Mouse (Mus musculus): ENCODE results near the gene Foxp1.

Gene Foxp1

DNA sequence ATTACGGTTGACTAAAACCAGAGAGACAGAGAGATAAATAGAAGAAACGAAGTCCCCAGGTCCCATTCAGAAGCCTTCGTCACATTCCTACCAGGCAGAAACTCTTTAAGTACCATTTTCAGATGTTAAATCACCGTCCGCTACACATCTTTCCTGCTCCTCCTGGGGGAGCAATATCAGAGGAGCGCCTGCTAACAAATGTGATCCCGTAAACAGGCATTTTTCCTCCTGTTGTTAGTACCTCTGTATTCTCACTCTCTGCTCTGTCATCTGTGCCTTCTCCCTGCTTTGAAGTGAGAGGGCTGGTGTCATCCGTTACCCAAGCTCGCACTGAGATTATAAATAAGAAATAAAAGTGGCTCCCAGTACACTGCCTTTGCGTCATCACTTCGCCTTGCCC is 384.5 kb downstream of the Foxp1 start:
- no peak for DNase-seq (ENCODE audit: low spot score in 2 of 2)

DNA sequence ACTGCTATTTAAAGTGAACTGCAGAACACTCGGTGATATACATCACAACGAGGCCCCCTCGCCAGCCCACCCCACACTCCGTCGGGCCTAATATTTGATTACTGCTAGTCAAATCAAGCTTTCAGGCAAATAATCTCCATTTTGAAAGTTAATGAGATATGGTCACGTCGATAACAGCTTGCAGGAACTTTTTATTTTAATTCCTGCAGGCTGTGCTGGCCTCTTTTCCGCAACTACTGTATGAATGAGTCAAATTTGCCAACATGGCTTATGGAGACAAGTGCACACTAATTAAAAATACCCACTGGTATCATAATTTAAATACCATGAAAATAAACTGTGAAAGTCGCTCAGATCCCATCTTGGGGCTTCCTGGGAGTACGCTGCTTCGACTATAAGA is 385.4 kb downstream of the Foxp1 start:
- no peak for DNase-seq (ENCODE audit: low spot score in 2 of 2)

DNA sequence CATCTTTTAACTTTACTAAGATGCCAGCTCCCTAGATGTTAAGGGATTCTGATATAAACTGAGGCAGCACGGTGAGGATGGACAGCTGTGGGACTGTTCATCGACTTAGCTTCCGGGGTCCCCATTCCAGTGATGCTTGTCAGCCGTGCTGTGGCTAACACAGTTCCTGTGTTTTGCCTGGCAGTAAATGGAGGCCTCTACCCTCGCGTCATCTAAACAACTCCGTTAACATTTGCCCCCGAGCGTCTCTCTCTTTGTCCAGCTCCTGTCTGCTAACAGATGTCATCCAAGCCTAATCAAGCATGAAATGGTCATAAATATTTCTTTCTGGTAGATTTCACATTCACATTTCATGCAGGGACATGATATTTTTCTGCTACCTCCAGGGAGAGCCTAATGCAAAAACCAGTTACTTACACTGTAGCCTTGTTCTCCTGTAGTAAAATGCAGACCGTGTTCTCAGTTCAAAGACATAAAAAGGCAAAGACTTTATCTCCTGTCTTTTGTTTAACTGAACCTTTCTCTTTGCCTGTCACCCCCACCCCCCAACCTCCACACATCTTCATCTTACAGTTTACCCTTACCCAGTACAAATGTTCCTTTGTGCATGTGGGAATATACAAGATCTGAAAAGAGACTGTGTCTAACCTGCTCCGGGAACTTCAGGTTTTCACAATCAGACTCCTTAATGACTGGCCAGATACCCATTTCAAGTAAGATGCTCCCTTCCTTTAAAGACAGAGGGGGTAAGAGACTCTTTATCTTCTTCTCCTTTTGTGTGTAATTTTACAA is 386.4 kb downstream of the Foxp1 start:
- DNase-seq (ENCODE audit: low spot score in 2 of 2), result no peak

DNA sequence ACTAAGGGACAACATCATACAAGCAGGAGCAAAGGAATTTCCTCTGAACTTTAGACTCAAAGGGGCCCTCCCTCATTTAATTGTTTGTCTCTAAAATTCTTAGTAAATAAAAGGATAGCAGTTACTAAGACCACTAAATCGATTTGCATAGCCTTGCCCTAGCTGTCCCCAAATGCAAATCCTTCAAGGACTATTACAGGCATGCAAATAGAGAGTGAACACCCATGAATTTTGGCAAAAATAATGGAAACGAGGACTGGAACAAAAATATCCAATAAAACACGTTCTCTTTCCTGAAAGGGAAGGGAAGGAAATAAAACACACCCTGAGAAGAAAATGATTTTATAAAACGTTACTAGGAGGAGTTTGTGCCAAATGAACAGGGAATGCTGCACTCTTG is 390.7 kb downstream of the Foxp1 start:
- DNase-seq (ENCODE audit: low spot score in 2 of 2), result no peak

DNA sequence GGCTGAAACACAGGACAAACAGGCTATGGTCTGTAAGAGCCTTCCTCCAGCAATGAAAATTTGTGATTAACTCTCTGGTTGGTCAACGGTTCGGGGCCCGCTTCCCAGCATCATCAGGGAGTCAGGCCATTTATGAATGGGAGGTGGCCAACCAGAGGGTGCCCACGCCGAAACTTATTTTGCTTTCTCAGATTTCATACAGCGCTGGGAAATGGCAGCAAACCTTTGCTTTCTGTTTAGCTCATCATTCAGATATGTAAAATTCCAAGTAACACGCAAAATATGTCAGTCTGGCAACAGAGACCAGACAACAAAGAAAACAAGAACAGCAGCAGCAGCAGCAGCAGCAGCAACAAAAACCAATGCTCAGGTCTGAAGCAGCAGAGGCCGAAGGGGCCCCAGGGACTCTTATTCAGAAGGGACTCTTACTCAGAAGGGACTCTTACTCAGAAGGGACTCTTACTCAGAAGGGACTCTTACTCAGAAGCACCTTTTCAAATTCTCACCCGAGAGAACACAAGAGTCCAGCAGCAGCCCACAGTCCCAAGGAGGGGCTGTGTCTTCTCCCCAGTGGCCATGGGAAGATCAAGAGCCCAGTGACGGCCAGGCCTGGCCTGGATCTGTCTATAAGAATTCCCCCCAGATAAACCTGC is 391.6 kb downstream of the Foxp1 start:
- no peak for DNase-seq (ENCODE audit: low spot score in 2 of 2)

DNA sequence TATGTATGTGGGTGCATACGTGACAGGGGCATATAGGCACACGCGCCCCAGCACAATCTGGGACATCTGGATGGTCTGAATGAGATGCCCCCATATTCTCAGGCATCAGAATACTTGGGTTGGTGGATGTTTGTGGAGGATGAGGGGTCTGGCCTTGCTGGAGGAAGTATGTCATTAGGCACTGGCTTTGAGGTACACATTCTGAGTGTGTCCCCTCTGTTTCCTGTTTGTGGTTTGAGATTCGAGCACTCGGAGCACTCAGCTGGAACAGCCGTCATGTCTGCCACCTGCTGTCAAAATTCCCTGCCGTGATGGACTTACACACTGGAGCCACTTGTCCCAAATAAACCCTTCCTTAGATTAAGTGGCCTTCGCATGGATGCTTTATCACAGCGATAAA is 395.8 kb downstream of the Foxp1 start:
- no peak for DNase-seq (ENCODE audit: low spot score in 2 of 2)

DNA sequence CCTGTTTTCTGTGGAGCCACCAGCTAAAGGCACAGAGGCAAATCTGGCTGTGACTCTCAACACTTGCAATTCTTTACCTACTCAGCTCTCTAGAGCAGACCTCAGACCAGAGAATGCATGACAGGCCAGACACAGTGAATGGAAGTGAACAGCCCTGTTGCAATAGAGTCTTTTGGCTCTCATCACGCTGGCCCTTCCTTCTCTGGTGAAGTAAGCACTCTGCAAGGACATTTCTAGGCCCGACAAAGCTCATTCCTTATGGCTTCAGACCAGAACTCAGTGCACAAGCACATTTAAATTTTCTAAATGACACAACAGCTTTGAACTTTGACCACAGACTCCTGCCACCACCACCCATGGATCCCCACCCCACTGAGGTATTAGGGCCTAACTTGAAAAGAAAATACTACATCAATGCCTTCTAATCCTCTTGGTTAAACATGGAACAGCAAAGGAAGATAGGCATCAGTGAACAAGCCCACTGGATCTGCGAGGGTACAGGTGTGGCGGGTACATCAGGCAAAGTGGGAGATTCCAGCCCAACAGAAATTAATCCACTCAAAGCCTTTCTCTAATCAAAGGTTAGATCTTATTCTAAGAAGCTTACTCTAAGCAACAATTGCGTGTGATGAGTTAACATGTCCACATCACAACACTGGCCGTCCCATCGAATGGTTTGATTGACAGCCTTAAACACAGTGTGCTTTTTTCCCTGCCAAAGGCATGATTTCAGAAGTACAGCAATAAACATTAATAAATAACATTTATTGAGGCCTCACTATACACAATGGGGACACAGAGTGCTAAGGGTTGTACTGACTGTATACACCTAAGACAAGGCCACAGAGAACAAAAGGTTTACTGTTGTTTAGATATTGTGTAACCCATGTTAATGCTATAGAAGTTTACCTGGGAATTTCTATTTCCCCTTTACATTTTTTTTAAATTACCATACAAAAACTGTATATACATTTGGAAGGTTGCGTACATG is 401.4 kb downstream of the Foxp1 start:
- no peak for DNase-seq (ENCODE audit: low spot score in 2 of 2)

DNA sequence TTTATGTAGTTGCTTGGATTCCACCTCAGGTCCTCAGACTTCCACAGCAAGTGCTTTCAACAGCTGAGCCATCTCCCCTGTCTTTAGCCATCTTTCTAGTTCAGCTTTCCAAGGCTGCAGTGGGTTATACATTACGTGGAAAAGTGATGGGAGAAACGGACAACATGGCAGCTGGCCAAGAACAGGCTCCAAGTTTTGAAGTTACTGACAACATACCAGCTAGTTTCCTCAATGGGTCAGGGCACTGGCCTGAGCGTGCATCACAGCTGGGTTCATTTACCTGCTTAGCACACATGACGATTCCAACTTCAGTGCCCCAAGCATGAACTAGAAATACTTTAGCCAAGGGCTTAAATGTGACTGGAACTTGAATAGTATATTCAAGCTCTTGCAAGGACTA is 404.0 kb downstream of the Foxp1 start:
- DNase-seq (ENCODE audit: low spot score in 2 of 2), result no peak

DNA sequence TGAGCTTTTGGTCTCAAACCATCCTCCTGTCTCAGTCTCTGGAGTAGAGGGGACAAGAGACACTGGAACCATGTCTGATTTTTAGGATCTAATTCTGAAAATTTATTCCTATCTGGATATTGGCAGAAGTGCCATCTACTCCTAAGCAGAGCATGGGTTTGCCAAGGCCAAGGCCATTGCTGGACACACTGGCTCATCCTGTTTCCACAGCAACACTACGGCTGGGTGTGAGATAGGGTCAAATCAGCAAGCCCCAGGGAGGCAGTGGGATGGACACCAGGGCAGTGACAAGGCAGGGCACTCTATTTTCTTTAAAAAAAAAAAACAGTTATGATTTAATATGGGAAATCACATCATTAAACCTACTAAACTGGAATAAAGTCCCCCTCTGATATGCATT is 405.1 kb downstream of the Foxp1 start:
- DNase-seq (ENCODE audit: low spot score in 2 of 2), result no peak

DNA sequence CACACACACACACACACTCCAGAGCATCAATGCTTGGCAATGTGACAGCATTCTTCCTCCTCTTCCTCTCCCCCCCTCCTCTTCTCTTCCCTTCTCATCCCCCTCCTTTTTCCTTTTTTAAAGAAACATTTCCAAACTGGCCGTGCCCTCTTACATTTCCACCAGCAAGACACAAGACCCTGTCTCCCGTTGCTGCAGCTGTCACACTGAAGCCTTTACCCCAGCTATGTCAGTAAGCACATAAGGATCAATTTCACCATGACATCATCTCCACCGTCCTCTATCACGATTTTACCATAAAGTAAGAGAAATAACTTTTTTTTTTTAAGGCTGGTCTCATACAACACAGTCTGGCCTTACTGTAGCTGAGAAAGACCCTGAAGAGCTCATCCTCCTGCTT is 410.7 kb downstream of the Foxp1 start:
- no peak for DNase-seq (ENCODE audit: low spot score in 2 of 2)

DNA sequence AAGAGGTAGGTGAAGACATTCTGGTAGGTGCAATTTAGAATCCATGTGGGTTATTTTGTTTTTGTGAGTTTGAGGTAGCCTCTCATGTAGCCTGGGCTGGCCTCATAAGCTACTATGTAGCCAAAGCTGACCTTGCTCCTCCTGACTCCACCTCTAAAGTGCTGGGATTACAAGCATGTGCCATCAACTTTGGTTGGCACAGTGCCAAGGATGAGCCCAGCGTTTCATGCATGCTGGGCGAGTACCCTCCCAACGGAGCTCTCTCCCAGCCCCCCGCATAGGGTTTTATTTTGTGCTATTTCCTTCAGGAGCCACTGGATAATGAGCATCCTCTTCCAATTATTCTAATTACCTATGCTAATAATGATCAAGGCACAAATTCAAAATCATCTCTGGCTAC is 414.1 kb downstream of the Foxp1 start:
- DNase-seq (ENCODE audit: low spot score in 2 of 2), result no peak

DNA sequence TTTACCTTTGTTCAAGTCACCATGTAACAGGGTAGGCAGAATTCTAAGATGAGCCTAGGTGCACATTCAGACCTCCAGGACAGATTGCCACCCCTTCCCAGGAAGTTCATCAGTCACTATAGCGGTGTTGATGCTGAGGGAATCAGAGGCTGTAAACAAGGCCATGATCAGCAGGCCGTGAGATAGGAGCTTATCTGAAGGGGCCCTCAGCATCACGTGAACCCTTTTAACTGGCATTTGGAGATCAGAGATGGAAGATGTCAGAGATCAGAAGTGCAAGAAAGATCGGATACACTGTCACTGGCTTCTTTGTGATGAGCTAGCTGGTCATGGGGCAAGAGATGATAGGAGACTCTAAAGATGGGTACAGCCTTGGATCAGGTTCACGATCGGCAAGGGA is 414.8 kb downstream of the Foxp1 start:
- DNase-seq (ENCODE audit: low spot score in 2 of 2), result no peak

DNA sequence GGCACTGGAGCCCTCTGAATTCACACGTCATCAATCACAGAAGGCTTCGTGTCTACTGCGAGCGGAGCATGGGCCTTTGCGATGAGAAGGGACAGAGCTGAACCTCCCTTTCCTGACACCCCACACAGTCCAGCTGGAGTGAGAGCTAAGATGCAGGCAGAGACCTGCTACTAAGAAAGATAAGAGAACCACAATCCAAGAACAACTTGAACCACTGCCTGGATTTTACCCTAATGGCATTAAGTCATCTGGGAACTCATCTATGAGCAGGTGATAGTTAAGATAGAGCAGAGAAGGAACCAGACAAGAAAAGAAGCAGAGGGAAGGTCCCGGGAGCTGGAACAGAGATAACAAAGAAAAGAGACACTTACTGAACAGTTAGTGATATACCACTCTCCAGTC is 415.4 kb downstream of the Foxp1 start:
- DNase-seq (ENCODE audit: low spot score in 2 of 2), result no peak

DNA sequence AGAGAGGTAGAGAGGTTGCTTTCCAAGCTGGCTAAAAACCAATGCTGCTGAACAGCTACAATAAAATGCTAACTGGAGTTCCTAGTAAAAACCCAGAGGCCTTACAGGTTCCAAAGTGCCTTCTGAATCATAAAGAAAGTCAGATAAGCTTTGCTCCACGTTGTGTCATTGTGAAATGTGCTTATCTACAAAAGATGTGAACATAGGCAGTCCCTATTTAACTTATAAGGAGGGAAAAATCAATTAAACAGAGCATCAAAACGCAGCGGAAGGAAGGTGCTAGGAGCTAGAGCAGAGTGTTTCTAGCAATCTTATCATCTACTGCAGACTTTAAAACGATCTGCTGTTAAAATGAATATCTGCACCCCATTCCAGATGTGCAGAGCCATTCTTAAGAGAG is 416.5 kb downstream of the Foxp1 start:
- DNase-seq (ENCODE audit: low spot score in 2 of 2), result no peak

DNA sequence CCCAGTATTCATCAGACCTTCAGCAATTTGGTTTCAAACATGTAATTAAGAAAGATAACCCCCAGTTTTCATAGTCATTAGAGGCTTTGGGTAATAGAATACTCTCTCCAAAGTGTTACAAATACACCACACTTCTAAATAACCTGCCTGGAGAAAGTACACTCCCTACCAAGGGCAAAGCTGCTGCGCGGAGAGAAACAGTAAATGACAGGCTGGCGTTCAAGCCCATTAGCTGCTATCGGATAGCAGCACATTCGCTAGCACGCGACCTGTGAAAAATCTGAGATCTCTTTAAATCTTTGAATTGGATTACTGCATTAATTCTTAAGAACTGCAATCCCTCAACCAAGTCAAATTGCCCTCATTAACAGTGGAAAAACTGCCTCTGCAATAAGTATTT is 418.1 kb downstream of the Foxp1 start:
- no peak for DNase-seq (ENCODE audit: low spot score in 2 of 2)

DNA sequence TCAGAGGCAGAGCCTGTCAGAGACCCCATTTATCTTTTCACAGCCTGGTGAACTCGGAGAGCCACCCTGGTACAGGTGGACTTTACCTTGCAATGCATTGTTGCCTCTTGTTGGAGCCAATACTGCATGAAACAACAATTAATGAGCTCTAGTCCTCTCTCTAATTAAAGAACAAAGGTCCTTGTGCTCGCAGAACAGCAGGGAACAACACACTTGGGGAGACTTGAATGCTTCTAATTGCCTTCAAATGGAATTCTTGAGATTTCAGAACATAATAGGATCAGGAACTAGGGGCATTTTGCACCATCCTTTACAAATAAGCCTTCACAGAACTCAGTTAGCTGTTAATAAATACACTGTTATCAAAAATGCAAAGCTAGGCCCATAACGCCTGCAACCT is 418.6 kb downstream of the Foxp1 start:
- no peak for DNase-seq (ENCODE audit: low spot score in 2 of 2)

DNA sequence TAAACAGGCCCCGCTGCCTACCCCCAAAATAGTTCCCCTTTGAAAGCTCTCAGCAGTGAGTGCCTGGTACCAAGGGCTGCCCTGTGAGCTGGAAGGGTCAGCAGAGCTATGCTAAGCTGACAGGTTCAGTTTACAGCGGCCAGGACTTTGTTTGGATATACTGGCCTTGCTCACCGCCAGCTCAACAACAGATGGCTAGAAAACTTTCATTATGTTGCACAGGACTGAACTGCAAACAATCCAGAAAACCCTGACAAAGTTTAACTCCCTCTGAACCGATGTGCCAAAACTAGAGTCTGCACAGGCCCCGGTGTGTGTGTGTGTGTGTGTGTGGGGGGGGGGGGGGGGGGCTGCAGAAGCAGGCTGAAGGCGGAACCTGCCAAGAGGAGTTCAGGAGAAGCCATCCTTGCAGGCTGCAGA is 421.0 kb downstream of the Foxp1 start:
- peak in 1 of 2 experiments; percentile 14 for DNase-seq (ENCODE audit: low spot score in 2 of 2)

DNA sequence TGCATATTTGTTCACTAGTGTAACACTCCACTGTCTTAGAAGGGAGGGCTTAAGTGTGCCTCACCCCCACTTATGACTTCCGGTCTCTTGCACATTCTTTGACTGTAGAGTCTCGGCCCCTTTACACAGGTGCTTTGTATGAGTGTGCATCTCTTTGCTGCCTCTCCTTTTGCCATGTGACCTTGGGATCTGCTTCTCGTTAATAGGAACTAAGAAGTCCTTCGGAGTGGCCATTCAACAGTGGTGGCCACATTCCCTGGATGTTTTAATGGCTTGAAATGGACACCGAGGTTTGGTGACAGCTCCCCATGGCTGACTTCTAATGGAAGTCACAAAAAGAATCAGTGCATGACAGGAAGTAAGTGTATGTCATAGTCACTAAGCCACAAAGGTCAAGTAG is 422.2 kb downstream of the Foxp1 start:
- DNase-seq (ENCODE audit: low spot score in 2 of 2), result no peak

DNA sequence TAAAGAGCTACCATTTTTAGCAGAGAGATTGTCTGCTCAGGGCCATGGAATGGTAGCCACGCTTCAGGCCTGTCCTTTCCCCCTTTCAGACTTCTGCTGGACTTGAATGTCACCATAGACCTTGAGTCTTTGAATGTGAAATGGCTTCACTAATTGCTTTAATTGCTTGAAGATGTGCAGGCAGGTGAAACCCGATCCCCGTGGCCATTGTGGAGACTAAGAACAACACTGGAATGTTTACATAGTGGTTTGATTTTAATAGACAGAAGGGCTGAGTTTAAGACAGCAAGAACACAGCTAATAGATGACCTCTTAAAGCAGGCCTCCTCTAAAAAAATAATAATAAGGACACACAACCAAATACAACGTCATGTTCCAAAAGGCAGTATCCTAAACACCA is 422.7 kb downstream of the Foxp1 start:
- DNase-seq (ENCODE audit: low spot score in 2 of 2), result no peak

DNA sequence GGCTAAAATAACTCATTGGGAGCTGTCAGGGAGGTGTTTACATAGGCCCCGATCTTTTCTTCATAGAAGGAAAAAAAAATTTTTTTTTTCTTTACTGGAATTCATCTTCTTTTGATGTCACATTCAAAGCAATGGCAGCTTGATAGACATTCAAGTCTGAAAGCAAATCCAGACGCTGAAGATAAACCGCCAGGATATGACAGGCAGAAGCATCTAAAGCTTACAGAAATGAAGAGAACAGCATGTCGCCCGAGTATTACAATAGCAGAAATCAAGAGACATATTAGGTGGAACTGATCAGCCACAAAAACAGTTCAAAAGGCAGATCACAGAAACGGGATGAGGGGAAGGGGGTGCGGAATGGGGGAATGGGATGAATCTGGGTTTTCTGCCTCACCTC is 425.3 kb downstream of the Foxp1 start:
- DNase-seq (ENCODE audit: low spot score in 2 of 2), result no peak

DNA sequence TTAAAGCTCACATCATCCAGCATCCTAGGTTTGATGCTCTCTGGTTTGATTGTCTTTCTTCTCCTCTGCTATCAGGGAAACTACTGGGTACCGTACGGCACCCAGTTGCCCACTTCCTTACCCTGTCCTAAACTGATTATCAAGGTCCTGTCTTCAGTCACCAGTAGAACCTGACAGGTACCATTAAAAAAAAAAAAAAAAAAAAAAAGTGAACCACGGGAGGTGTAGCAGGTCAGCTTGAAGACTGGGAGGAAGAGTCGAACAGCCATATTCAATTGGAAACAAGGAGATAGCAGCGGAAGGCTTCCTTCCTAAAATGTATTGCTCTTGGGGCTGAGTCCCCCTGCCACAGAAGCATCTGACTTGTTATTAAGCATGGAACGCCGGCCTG is 425.8 kb downstream of the Foxp1 start:
- DNase-seq (ENCODE audit: low spot score in 2 of 2), result no peak

DNA sequence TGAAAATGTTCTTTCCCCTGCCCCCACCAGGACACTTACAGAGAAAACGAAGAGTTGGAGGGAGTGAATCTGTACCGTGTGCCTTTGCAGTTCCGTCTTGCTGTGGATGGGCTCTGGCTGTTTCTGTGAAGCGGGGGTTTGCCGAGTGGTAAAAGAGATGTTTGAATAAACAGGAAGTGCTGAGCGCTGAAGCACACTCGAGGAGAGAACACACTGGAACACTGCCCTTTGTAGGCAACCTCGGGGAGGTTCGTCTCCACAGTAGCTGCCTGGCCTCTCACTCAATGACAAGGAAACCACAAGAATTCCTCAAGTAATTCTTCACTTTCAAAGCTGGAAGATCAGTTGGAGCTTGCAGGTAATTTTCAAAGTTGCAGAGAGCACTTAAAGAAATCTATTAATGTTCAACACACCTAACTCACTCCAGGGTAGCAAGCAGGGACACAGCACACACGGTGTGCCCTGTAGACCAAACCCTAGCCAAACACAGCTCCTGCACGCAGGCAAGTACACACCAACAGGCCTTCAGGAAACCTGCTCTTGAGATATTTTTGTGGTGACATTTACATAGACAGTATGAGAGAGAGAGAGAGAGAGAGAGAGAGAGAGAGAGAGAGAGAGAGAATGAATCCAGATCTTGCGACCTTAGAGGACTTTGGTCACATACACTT is 426.3 kb downstream of the Foxp1 start:
- peak; percentile 33 to 51 for DNase-seq (ENCODE audit: low spot score in 2 of 2)

All from urinary bladder, postnatal 36 days (tissue).